Mouse (Mus musculus) liver, embryonic 18 days (tissue): ENCODE data around the gene Pkd2. TPM values are rescaled to one million over a fixed set of nuclear protein-coding genes. Genes with fewer than 3 reads are reported as not detected.

Source experiments
- polyA plus RNA-seq: library from polyadenylated mRNA; depleted of rRNA; stranded (reverse); fragments of >200 nt; gene quantifications from 2 replicates; pipeline ENCODE4 v1.2.3, GENCODE M21; 2012; rRNA removed

Gene Pkd2
- polyA plus RNA-seq: 4.4 and 4.7 TPM in 2 replicates

DNA sequence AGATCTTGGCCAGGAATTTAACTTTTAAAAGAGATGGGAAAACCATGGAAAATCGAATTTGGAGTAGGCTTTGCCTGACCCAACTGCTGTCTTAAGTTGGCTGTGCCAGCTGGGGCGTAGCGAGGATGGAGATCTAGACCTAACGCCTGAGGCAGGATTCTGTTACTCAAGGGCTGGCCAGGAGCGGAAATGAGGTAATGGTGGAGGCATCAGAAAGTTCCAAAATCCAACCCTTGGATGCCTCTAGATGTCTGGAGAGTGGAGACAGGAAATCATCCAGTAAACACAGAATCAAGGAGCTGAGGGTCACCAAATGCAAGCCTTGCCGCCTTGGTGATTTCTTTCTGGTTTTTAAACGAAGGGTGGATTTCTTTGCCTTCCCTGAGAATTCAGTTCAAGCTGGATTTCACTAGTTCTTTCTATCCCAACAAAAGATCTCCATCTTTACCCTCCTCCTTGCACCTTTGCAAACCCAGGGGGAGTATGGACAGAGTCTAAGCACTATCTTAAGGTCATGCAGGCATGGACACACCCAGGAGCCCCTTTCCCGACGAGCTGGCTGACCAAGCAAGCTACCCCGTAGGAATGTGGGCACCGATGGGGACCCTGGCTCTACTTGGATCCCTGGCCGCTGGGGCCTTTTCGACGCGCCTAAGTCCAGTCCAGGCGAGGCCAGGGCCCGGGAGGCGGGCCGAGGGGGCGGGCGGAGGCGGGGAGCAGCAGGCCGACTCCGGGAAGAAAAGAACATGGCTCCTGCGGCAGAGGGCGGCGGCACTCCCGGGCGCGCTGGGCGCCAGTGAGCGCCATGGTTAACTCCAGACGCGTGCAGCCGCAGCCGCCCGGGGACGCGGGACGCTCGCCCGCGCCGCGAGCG is at the start of gene Pkd2:
Gene Pkd2, plus strand, starts transcription at position 619 of the 874 bp plus-strand sequence.

DNA sequence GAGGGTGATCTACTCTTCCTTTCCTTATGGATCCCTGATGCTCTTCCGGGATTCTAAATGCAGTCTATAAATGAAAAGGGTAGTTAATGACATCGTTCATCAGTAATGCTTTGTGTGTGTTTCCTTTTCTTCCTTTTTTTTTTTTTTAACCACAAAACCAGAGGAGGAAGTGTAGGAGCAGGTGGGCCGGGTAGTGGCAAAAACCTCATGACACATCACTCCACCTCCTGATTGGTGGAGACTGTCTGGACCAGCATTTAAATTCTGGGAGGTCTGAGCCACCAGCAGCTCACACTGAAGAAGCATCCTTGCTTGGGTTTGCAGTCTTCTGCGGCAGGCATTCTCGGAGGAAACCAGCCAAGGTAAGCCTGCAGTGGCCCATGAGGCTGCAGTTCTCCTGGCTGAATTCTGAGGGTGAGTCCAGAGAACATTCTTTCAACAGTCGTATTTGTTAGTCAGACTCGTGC is 24.4 kb upstream of the Pkd2 start, which contains the start of gene Spp1:
Gene Spp1, plus strand, starts transcription at position 284 of the 467 bp plus-strand sequence.

DNA sequence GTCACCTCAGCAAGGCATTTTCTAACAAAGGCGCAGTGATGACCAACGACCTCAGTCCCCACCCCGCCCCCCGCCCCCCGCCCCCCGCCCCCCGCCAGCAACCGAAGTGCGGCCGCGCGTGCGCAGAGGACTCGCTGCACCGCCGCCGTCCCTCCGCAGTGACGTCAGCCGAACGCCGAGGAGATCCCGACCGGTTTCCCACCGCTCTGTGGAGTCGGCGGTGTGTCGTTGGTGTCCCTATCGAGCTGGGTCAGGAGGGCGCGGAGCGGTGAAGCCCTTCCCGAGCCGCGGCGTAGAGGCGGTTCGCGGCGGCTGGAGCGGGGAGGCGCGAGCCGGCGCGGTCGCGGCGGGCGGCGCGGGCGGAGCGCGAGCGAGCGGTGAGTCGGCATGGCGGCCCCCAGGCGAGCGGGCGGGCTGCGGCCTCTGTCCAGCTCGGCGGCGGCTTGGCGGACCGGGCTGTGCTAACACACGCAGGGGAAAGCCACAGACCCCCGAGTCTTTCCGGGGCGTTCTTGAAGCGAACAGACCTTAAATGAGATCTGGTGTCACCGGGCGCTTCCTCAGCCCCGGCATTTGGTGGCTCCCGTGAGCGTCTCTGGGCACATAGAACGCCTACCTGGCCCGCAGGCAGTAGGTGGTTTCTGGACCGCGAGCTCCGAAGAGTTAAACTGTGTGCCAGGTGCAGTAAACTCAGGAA is 49.1 kb downstream of the Pkd2 start, which contains the start of gene BC005561:
Gene BC005561, plus strand, starts transcription at position 158 of the 697 bp plus-strand sequence.

Other genes starting within 250 kb of the Pkd2 start
- not detected in 2 replicates for gene Ibsp, start 160.3 kb upstream of the Pkd2 start, polyA plus RNA-seq
- gene Mepe, start 134.1 kb upstream of the Pkd2 start, polyA plus RNA-seq: not detected in 2 replicates
- gene Spp1, start 24.3 kb upstream of the Pkd2 start, polyA plus RNA-seq: 63.5 and 94.3 TPM in 2 replicates
- gene BC005561, start 48.9 kb downstream of the Pkd2 start, polyA plus RNA-seq: 0.59 and 0.65 TPM in 2 replicates